Mouse (Mus musculus): ENCODE measurements around the gene Gm11146. TPM values are rescaled to one million over a fixed set of nuclear protein-coding genes. Genes with fewer than 3 reads are reported as not detected.

Gm11146 gene
- polyA plus RNA-seq, 1 experiment, result not detected

DNA sequence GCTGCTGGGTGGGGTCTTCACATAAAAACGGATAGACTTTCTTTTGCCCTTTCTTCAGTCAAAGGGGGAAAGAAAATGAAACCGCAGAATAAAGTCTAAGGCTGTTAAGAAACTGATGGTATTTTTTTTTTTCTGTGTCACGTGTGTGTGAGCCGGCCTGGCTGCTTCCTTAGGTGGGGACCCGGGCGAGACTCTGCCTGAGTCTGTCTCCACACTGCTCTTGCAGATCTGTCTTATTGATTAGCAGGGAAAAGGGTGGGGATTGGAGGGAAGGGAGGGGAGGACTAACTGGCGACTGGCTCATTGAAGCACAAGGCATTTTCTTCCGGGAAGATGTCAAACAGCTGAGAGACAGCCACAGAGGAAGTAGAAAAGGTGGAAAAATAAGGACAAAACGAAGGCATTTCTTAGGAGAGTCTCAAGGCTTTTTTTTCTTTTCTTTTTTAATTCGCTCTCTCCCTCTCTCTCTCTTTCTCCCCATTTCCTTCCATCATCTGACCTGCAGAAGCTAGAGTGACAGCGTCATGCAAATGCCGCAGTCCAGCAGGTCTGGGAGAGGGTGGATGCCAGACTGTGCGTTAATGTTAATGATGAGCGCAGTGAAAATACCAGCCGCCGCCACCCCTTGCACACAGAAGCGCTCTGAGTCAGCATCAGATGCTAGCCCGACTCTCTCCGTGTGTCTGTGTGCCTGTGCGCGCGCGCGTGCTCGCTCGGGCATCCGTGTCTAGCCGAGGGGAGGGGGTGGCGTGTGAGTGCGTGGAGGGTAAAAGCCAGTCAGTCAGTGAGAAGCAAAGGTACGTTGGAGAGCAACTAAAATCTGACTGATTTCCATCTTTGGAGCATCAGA is 42.2 kb upstream of the Gm11146 start:
- H3K36me3 ChIP-seq (ENCODE audit: control insufficient read depth, insufficient read depth), result no peaks in the 10 kb centered on the region
- TF ChIP-seq CTCF (IDR thresholded peaks at IDR 0.05; ENCODE audit: control insufficient read depth, insufficient read depth, insufficient read length) (no peak), USF1 (IDR thresholded peaks at IDR 0.05; ENCODE audit: low read depth) (peak; percentile 89), MAX (IDR thresholded peaks at IDR 0.05) (peak; percentile 43)
- H3K4me3 ChIP-seq (ENCODE audit: insufficient read depth, poor library complexity, severe bottlenecking), result peak overlapping the region; percentile 29
- no peaks in the 10 kb centered on the region for H3K79me3 ChIP-seq (ENCODE audit: low read depth)
- peak overlapping the region; percentile 51 for H3ac ChIP-seq (ENCODE audit: control insufficient read depth, insufficient read length, low read depth)
- H3K79me2 ChIP-seq (ENCODE audit: control insufficient read depth, insufficient read depth), result no peaks in the 10 kb centered on the region
- H3K27me3 ChIP-seq (ENCODE audit: control insufficient read depth, insufficient read depth, insufficient read length), result no peaks in the 10 kb centered on the region

DNA sequence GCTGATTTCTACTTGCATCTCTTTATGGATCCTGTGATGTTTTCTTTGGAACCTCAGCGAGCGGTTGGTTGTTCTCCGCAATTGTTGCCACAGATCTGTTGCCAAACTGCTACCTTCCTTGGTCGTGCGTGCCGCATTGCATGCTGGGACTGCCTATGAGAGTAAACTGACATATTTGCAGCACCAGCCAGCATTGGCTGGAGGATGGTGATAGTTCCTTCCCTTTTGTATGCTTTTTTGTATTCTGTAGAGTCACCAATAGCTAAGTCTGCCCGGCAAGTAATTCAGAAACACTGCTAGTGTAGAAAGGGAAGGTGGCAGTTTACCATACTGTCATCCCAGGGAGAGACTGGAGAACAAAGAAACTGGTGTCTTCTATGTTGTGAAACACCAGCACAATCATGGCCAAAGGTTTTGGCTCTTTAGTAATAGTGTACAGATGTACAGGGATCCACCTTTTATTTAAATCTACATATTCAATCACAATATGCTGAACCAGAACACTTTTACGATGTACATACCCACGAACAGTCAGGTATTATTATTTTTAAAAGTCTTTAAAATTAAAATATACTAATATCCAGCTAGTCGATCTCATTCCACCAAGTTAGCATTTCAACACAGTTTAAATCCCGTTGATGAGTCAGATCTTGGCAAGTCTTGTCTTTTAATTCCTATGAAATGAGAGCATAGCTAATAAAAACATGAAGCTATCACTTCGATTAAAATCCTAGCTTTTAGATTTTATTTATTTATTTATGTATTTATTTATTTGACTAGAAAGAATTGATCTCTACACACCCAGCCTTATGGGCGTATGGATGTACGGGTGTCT is 41.4 kb upstream of the Gm11146 start:
- no peaks in the 10 kb centered on the region for H3K27me3 ChIP-seq (ENCODE audit: control insufficient read depth, insufficient read depth, insufficient read length)
- H3K4me3 ChIP-seq (ENCODE audit: insufficient read depth, poor library complexity, severe bottlenecking), result peak overlapping the region; percentile 29
- TF ChIP-seq CEBPB (IDR thresholded peaks at IDR 0.05; ENCODE audit: low read depth) (peak; percentile 69), MYOG (IDR thresholded peaks at IDR 0.05; ENCODE audit: control insufficient read depth, extremely low read depth, insufficient read length) (no peak)
- H3ac ChIP-seq (ENCODE audit: control insufficient read depth, insufficient read length, low read depth), result no peak overlapping the region
- H3K79me3 ChIP-seq (ENCODE audit: low read depth), result no peaks in the 10 kb centered on the region
- no peaks in the 10 kb centered on the region for H3K36me3 ChIP-seq (ENCODE audit: control insufficient read depth, insufficient read depth)
- no peaks in the 10 kb centered on the region for H3K79me2 ChIP-seq (ENCODE audit: control insufficient read depth, insufficient read depth)

DNA sequence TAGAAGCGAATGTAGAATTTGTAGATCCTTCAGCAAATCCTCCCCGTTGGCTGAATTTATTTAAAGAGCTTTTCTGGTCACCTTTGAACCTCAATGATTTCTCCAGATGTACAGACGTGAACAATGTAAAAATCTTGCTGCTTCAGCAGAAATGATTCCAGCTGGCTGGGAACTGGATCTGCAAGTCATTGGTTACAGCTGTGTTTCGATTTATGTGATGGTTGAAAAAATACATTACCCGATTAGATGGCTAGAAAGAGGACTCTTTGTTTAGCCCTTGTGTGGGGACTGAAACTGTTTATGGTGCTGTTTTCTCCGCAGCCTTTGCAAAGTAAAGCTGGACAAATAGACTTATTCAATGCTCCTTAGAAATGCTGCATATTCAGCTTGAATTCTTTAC is 34.6 kb upstream of the Gm11146 start:
- Histone ChIP-seq H3ac (ENCODE audit: control insufficient read depth, insufficient read length, low read depth) (no peak overlapping the region), H3K4me3 (ENCODE audit: insufficient read depth, poor library complexity, severe bottlenecking) (no peak overlapping the region)
- no peak for TF ChIP-seq MYOG (IDR thresholded peaks at IDR 0.05; ENCODE audit: control insufficient read depth, extremely low read depth, insufficient read length)
- no peak for TF ChIP-seq MAX (IDR thresholded peaks at IDR 0.05)
- TF ChIP-seq MYOD1 (IDR thresholded peaks at IDR 0.05; ENCODE audit: control insufficient read depth, insufficient read length, low read depth), result no peak
- no peak for TF ChIP-seq CTCF (IDR thresholded peaks at IDR 0.05; ENCODE audit: control insufficient read depth, insufficient read depth, insufficient read length)
- TF ChIP-seq FOSL1 (IDR thresholded peaks at IDR 0.05; ENCODE audit: insufficient read depth, low read length, poor library complexity, severe bottlenecking), result no peak
- no peak for TF ChIP-seq CEBPB (IDR thresholded peaks at IDR 0.05; ENCODE audit: low read depth)
- no peak for TF ChIP-seq USF1 (IDR thresholded peaks at IDR 0.05; ENCODE audit: low read depth)

DNA sequence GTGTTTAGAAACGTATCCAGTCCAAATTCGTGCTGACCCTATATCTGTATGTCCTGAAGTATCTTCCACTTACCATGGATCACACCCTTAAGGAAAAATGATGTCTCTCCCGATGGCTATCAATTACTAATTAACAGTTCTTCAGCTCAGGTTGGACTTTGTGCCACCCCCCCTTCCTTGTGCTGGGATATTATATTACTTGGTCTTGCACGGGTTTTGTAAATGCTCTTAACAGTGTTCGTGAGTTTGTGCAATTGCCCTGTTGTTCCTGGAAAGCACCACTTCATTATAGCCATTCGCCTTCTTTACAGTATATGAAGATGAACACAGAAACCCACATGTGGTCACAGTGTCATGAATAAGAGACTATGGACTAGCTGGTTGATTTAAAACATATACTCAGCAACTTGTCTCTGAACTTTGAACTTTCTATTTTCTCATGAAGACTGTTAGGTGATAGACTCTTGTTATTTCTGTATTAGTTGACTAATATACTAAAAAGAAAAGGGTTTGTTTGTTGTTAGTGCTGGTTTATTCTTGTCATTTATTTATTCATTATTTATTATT is 30.5 kb upstream of the Gm11146 start:
- Histone ChIP-seq H3K4me3 (ENCODE audit: insufficient read depth, poor library complexity, severe bottlenecking) (no peak overlapping the region), H3K79me2 (ENCODE audit: control insufficient read depth, insufficient read depth) (no peaks in the 10 kb centered on the region), H3K27me3 (ENCODE audit: control insufficient read depth, insufficient read depth, insufficient read length) (no peaks in the 10 kb centered on the region), H3K36me3 (ENCODE audit: control insufficient read depth, insufficient read depth) (no peaks in the 10 kb centered on the region), H3ac (ENCODE audit: control insufficient read depth, insufficient read length, low read depth) (no peak overlapping the region), H3K79me3 (ENCODE audit: low read depth) (no peaks in the 10 kb centered on the region)
- TF ChIP-seq MYOD1 (IDR thresholded peaks at IDR 0.05; ENCODE audit: control insufficient read depth, insufficient read length, low read depth) (no peak), MYOG (IDR thresholded peaks at IDR 0.05; ENCODE audit: control insufficient read depth, extremely low read depth, insufficient read length) (no peak), FOSL1 (IDR thresholded peaks at IDR 0.05; ENCODE audit: insufficient read depth, low read length, poor library complexity, severe bottlenecking) (no peak), USF1 (IDR thresholded peaks at IDR 0.05; ENCODE audit: low read depth) (no peak), MAX (IDR thresholded peaks at IDR 0.05) (no peak)

More for the DNA sequence above, 34.6 kb upstream of the Gm11146 start:
- Histone ChIP-seq H3K36me3 (ENCODE audit: control insufficient read depth, insufficient read depth) (no peaks in the 10 kb centered on the region), H3K27me3 (ENCODE audit: control insufficient read depth, insufficient read depth, insufficient read length) (no peaks in the 10 kb centered on the region), H3K79me3 (ENCODE audit: low read depth) (no peaks in the 10 kb centered on the region), H3K79me2 (ENCODE audit: control insufficient read depth, insufficient read depth) (no peaks in the 10 kb centered on the region)

GRCm38 (mm10) chr16:77622681-77623080 is 20.8 kb upstream of the Gm11146 start:
- no peaks in the 10 kb centered on the region for H3K79me2 ChIP-seq (ENCODE audit: control insufficient read depth, insufficient read depth)
- no peak overlapping the region for H3K4me3 ChIP-seq (ENCODE audit: insufficient read depth, poor library complexity, severe bottlenecking)
- H3K36me3 ChIP-seq (ENCODE audit: control insufficient read depth, insufficient read depth), result no peaks in the 10 kb centered on the region
- H3K79me3 ChIP-seq (ENCODE audit: low read depth), result no peaks in the 10 kb centered on the region
- no peaks in the 10 kb centered on the region for H3K27me3 ChIP-seq (ENCODE audit: control insufficient read depth, insufficient read depth, insufficient read length)
- TF ChIP-seq USF1 (IDR thresholded peaks at IDR 0.05; ENCODE audit: low read depth) (no peak), CEBPB (IDR thresholded peaks at IDR 0.05; ENCODE audit: low read depth) (no peak), MYOG (IDR thresholded peaks at IDR 0.05; ENCODE audit: control insufficient read depth, extremely low read depth, insufficient read length) (no peak), FOSL1 (IDR thresholded peaks at IDR 0.05; ENCODE audit: insufficient read depth, low read length, poor library complexity, severe bottlenecking) (no peak), MAX (IDR thresholded peaks at IDR 0.05) (no peak), CTCF (IDR thresholded peaks at IDR 0.05; ENCODE audit: control insufficient read depth, insufficient read depth, insufficient read length) (no peak), MYOD1 (IDR thresholded peaks at IDR 0.05; ENCODE audit: control insufficient read depth, insufficient read length, low read depth) (no peak)
- H3ac ChIP-seq (ENCODE audit: control insufficient read depth, insufficient read length, low read depth), result no peak overlapping the region
